In the genomic region with DNA sequence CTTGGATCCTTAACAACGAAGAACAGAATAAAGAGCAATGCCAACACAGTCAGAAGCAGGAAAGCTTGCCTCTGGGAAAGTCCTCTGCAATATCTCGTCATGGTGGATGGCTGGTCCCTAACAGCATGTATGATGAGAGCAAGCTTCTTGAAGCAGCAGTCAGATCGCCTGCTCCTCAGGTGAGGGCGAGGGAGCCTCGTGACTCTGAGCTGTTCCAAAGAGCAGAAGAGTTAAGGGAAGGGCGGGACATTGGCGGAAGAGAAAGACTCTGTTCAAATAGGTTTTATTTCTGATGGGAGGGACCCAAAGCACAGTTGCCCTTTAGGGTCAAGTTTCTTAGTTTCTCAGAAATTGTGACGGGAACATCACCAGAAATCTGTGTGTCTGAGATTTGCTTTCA, we compare ENCODE assay signal across 23 mouse cellular contexts. TPM values are rescaled to one million over a fixed set of nuclear protein-coding genes. Genes with fewer than 3 reads are reported as not detected.
DNase-seq lines count a peak whose midpoint lies in the region; ATAC-seq lines count a peak whose summit lies in the region.
"Had no signal": no experiment of that assay in that cellular context is flagged by ENCODE, and none has a peak within 500 bp of the region (broad histone marks: within the 10 kb centered on the region; RNA-seq: fewer than 3 reads in every experiment).

No protein-coding gene starts in this region.

- DNase-seq in ZHBTc4 (ENCODE audit: low read depth, low spot score), result peak; percentile 11
- DNase-seq in large intestine, adult 2 months (ENCODE audit: low read depth, low spot score), result peak; percentile 48
- no peak for DNase-seq in Muller cell, postnatal 12 days (ENCODE audit: inconsistent ontology term)
- DNase-seq: adrenal gland, adult 8-10 months; adrenal gland, postnatal 14 days; adrenal gland, postnatal 36 days; B cell, adult 2 months; cerebellum, adult 11-12 months; cerebellum, adult 2 months; cerebellum, adult 9-10 months; cerebellum, postnatal 10 days; cerebellum, postnatal 25 days; forebrain, postnatal 0 days had no signal

- ATAC-seq in intestine, embryonic 16.5 days, result peak; percentile 58
- no peak for ATAC-seq in kidney, embryonic 14.5 days (ENCODE audit: low FRiP score, low TSS enrichment)
- ATAC-seq: activated CD4-positive, CD25-positive, alpha-beta regulatory T cell, adult 4 months; CD4-positive, CD25-positive, alpha-beta regulatory T cell, adult 4 months; forebrain, embryonic 13.5 days; forebrain, embryonic 15.5 days; forebrain, postnatal 0 days had no signal

- 0 out of 2 replicates have a peak, but pooled peaks cover 2% of the 10 kb centered on the region for H3K4me1 ChIP-seq in intestine, embryonic 16.5 days (ENCODE audit: control insufficient read depth, insufficient read depth, low read length)
- no peaks in the 10 kb centered on the region for H3K4me1 ChIP-seq in kidney, embryonic 14.5 days (ENCODE audit: control insufficient read depth, insufficient read depth, low read length)
- H3K4me1 ChIP-seq: embryonic facial prominence, embryonic 10.5 days; embryonic facial prominence, embryonic 12.5 days; forebrain, embryonic 13.5 days; forebrain, embryonic 15.5 days had no signal

- H3K27me3 ChIP-seq in intestine, embryonic 16.5 days (replicated peaks; ENCODE audit: control insufficient read depth, insufficient read depth, low read length), result no peaks in the 10 kb centered on the region
- H3K27me3 ChIP-seq in kidney, embryonic 14.5 days (ENCODE audit: control insufficient read depth, insufficient read depth, low read length), result no peaks in the 10 kb centered on the region
- H3K27me3 ChIP-seq: embryonic facial prominence, embryonic 12.5 days; forebrain, embryonic 13.5 days; forebrain, embryonic 15.5 days had no signal

- no peak overlapping the region for H3K9ac ChIP-seq in intestine, embryonic 16.5 days (ENCODE audit: low read depth, low read length)
- H3K9ac ChIP-seq in kidney, embryonic 14.5 days (ENCODE audit: low read depth, low read length), result no peak overlapping the region
- H3K9ac ChIP-seq: embryonic facial prominence, embryonic 12.5 days; forebrain, embryonic 13.5 days; forebrain, embryonic 15.5 days; forebrain, postnatal 0 days had no signal

- no peak overlapping the region for H3K4me3 ChIP-seq in intestine, embryonic 16.5 days (ENCODE audit: low read length)
- H3K4me3 ChIP-seq in kidney, embryonic 14.5 days (ENCODE audit: low read length), result no peak overlapping the region
- H3K4me3 ChIP-seq: embryonic facial prominence, embryonic 10.5 days; embryonic facial prominence, embryonic 12.5 days; forebrain, embryonic 13.5 days; forebrain, embryonic 15.5 days had no signal

- H3K4me2 ChIP-seq in intestine, embryonic 16.5 days (ENCODE audit: low read depth, low read length), result no peak overlapping the region
- no peak overlapping the region for H3K4me2 ChIP-seq in kidney, embryonic 14.5 days (replicated peaks; ENCODE audit: low read depth, low read length)
- H3K4me2 ChIP-seq: embryonic facial prominence, embryonic 12.5 days; forebrain, embryonic 13.5 days; forebrain, embryonic 15.5 days had no signal

- H3K9me3 ChIP-seq in intestine, embryonic 16.5 days (ENCODE audit: control insufficient read depth, low read length), result no peaks in the 10 kb centered on the region
- H3K9me3 ChIP-seq in kidney, embryonic 14.5 days (ENCODE audit: control insufficient read depth, low read length), result no peaks in the 10 kb centered on the region
- H3K9me3 ChIP-seq: embryonic facial prominence, embryonic 10.5 days; embryonic facial prominence, embryonic 12.5 days; forebrain, embryonic 13.5 days; forebrain, embryonic 15.5 days had no signal

- 67% methylated on average over 8 of the region's 8 CpGs for WGBS in intestine, embryonic 16.5 days
- 41% methylated on average over 8 of the region's 8 CpGs for WGBS in large intestine, adult 2 months
- 81% methylated on average over 8 of the region's 8 CpGs for WGBS in kidney, embryonic 14.5 days

- H3K36me3 ChIP-seq in intestine, embryonic 16.5 days (ENCODE audit: control insufficient read depth, insufficient read depth, low read length), result no peaks in the 10 kb centered on the region
- no peaks in the 10 kb centered on the region for H3K36me3 ChIP-seq in kidney, embryonic 14.5 days (ENCODE audit: control insufficient read depth, insufficient read depth, low read length)
- H3K36me3 ChIP-seq: embryonic facial prominence, embryonic 10.5 days; embryonic facial prominence, embryonic 12.5 days; forebrain, embryonic 15.5 days; G1E had no signal

- H3K27ac ChIP-seq in intestine, embryonic 16.5 days (ENCODE audit: low read length), result no peak overlapping the region
- no peak overlapping the region for H3K27ac ChIP-seq in kidney, embryonic 14.5 days (ENCODE audit: low read depth, low read length)
- H3K27ac ChIP-seq: embryonic facial prominence, embryonic 10.5 days; embryonic facial prominence, embryonic 12.5 days; forebrain, embryonic 13.5 days; forebrain, embryonic 15.5 days had no signal

RNA-seq across cellular contexts. Expression of a gene that starts 25.6 kb away (rescaled TPM):
- 0.07 TPM in 1 of 2 replicates, not detected in the other for polyA plus RNA-seq in intestine, embryonic 16.5 days (2015; fragmentation: Nextera tagmentation; extraction: Ambion mirVana)
- polyA plus RNA-seq in large intestine, adult 2 months (2012; rRNA removed), result not detected in 2 replicates
- polyA plus RNA-seq in kidney, embryonic 14.5 days (2014; fragmentation: Nextera tagmentation; extraction: Ambion mirVana), result not detected in 2 replicates
- polyA plus RNA-seq: cerebellum, adult 2 months; embryonic facial prominence, embryonic 10.5 days; embryonic facial prominence, embryonic 12.5 days; forebrain, embryonic 11.5 days; forebrain, embryonic 13.5 days; forebrain, embryonic 15.5 days; forebrain, postnatal 0 days; G1E had no signal
